Mouse (Mus musculus): ENCODE measurements around the gene Rnf20. TPM values are rescaled to one million over a fixed set of nuclear protein-coding genes. Genes with fewer than 3 reads are reported as not detected.

The Rnf20 gene
- 17.3 TPM for polyA plus RNA-seq (2012; fragmentation: generic; extraction: Trizol)
- long read RNA-seq, experiment 1, full-length matches to known transcripts: 5 of 25 reads
- long read RNA-seq, experiment 1, partial matches to known transcripts: 18 of 25 reads
- long read RNA-seq, experiment 1, other reads (novel, unspliced or antisense): 2 of 25 reads
- long read RNA-seq, experiment 2, full-length matches to known transcripts: 220 of 333 reads
- long read RNA-seq, experiment 2, partial matches to known transcripts: 92 of 333 reads
- long read RNA-seq, experiment 2, other reads (novel, unspliced or antisense): 21 of 333 reads

DNA sequence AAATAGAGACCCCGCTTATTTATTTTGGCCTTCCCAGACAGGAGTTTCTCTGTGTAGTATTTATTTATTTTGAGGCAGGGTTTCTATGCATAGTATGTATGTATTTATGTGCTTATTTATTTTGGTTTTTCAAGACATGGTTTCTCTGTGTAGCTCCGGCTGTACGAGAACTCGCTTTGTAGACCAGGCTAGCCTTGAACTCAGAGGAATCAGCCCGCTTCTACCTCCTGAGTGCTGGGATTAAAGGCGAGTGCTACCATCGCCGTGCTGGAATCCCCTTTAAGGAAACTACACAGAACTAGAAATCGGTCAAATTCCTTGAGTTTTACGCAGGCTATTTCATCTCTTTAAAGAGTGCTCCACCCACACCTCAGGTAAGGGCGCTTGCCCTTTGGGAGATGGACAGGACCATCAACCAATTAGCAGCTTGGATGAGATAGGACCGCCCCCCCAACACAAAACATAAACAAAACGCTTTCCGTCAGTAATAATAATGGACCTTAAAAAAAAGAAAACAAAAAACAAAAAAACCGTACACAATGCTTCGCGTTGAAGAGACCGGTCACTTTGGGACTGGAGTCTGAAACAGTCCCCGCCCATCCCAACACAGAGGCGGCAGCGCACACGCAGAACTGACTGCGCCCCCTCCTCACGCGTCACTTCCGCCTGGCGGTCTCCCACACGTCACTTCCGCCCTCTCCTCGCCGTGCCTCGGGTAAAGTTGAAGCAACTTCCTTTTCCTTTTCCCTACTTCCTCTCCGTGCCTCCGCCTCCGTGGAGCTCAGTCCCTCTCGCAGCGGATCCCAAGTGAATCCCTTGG is at the start of gene Rnf20:
TSS of gene Rnf20 (plus strand) at position 688 of the 820 bp plus-strand sequence.
- H3K36me3 ChIP-seq (ENCODE audit: control insufficient read depth, insufficient read depth): peaks cover 26% of the 10 kb centered on the region
- peaks cover 26% of the 10 kb centered on the region for H3K79me3 ChIP-seq (ENCODE audit: low read depth)
- peak within 1 kb of the TSS; percentile 90 for H3K4me3 ChIP-seq (ENCODE audit: insufficient read depth, poor library complexity, severe bottlenecking)
- no peaks in the 10 kb centered on the region for H3K27me3 ChIP-seq (ENCODE audit: control insufficient read depth, insufficient read depth, insufficient read length)
- peaks cover 36% of the 10 kb centered on the region for H3K79me2 ChIP-seq (ENCODE audit: control insufficient read depth, insufficient read depth)
- peak within 1 kb of the TSS; percentile 82 for H3ac ChIP-seq (ENCODE audit: control insufficient read depth, insufficient read length, low read depth)
- no peak for TF ChIP-seq MAX (IDR thresholded peaks at IDR 0.05)
- TF ChIP-seq USF1 (IDR thresholded peaks at IDR 0.05; ENCODE audit: low read depth): no peak
- TF ChIP-seq CTCF (IDR thresholded peaks at IDR 0.05; ENCODE audit: control insufficient read depth, insufficient read depth, insufficient read length): no peak
- no peak for TF ChIP-seq MYOG (IDR thresholded peaks at IDR 0.05; ENCODE audit: control insufficient read depth, extremely low read depth, insufficient read length)
- no peak for TF ChIP-seq MYOD1 (IDR thresholded peaks at IDR 0.05; ENCODE audit: control insufficient read depth, insufficient read length, low read depth)
- TF ChIP-seq CEBPB (IDR thresholded peaks at IDR 0.05; ENCODE audit: low read depth): no peak
- no peak for TF ChIP-seq FOSL1 (IDR thresholded peaks at IDR 0.05; ENCODE audit: insufficient read depth, low read length, poor library complexity, severe bottlenecking)

DNA sequence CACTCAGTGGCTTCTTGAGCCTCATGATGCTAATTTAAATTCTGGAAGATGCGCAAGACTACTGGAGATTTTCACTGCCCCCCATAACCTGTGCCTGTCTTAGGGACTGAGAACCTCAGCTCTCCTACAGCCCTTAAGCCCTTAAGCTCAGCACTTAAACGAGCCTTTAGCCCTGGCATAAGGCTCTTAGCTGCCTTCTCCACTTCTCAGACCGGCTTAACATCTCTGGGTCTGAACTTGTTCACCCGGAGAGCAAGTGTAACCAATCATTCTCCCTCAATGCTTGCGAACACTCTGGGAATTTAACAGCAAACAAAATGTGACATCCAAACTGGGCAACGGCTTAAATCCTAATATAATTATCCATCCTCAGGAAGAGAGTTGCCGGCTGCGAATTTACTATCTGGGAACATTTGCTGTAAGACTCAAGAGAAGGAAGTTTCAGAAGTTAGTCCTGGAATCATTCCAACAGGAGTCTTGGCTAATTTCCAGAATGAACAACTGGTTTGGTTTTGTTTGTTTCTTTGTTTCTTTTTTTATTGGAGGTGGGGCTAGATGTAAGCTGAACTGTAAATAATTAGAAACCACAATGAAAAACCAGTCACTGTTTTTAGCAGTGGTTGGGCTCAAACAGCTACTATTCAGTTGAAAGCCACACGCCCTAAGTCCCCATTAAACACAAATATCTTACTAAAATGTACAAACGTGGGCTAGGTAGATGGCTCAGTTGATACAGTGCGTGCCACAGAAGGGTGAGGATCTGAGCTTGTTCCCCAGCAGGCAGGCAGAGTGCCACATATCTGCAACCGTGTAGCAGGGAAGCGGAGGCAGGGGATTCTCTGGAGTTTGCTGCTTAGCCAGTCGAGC is 47.6 kb upstream of the Rnf20 start:
- H3K4me3 ChIP-seq (ENCODE audit: insufficient read depth, poor library complexity, severe bottlenecking): no peak overlapping the region
- no peaks in the 10 kb centered on the region for H3K79me2 ChIP-seq (ENCODE audit: control insufficient read depth, insufficient read depth)
- no peaks in the 10 kb centered on the region for H3K79me3 ChIP-seq (ENCODE audit: low read depth)
- H3K36me3 ChIP-seq (ENCODE audit: control insufficient read depth, insufficient read depth): no peaks in the 10 kb centered on the region
- no peak for TF ChIP-seq CEBPB (IDR thresholded peaks at IDR 0.05; ENCODE audit: low read depth)
- no peak for TF ChIP-seq CTCF (IDR thresholded peaks at IDR 0.05; ENCODE audit: control insufficient read depth, insufficient read depth, insufficient read length)
- no peak for TF ChIP-seq MYOG (IDR thresholded peaks at IDR 0.05; ENCODE audit: control insufficient read depth, extremely low read depth, insufficient read length)
- no peak for TF ChIP-seq FOSL1 (IDR thresholded peaks at IDR 0.05; ENCODE audit: insufficient read depth, low read length, poor library complexity, severe bottlenecking)
- no peak for TF ChIP-seq MAX (IDR thresholded peaks at IDR 0.05)
- TF ChIP-seq MYOD1 (IDR thresholded peaks at IDR 0.05; ENCODE audit: control insufficient read depth, insufficient read length, low read depth): no peak
- TF ChIP-seq USF1 (IDR thresholded peaks at IDR 0.05; ENCODE audit: low read depth): no peak
- H3K27me3 ChIP-seq (ENCODE audit: control insufficient read depth, insufficient read depth, insufficient read length): no peaks in the 10 kb centered on the region
- no peak overlapping the region for H3ac ChIP-seq (ENCODE audit: control insufficient read depth, insufficient read length, low read depth)

DNA sequence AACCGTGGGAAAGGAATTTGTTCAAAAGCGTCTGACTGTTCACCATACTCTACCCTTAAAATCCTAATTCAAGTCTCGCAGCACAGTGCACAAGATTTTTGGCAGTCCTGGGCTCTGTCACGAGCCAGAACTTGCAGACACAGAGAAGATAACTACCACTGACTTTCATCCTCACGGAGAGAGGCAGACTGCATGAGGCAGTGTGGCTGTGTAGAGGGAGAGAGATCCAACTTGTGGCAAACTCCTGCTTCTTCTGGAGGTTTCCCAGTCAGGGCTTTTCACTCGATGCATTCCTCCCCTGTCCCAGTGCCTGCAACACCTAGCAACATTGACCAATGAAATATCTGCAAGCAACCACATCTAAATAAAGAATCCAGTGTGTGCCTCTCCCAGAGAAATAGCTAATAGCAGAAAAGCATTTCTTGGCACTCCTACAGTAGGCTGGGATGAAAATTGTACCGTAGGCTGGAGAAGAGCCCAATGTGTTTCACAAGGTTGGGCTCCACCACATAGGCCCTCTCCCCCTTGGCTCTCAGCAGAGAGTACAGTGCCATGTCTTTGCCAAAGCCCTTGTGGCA is 46.2 kb upstream of the Rnf20 start:
- Histone ChIP-seq H3K79me2 (ENCODE audit: control insufficient read depth, insufficient read depth) (no peaks in the 10 kb centered on the region), H3K27me3 (ENCODE audit: control insufficient read depth, insufficient read depth, insufficient read length) (no peaks in the 10 kb centered on the region), H3ac (ENCODE audit: control insufficient read depth, insufficient read length, low read depth) (no peak overlapping the region), H3K4me3 (ENCODE audit: insufficient read depth, poor library complexity, severe bottlenecking) (no peak overlapping the region), H3K36me3 (ENCODE audit: control insufficient read depth, insufficient read depth) (no peaks in the 10 kb centered on the region), H3K79me3 (ENCODE audit: low read depth) (no peaks in the 10 kb centered on the region)
- TF ChIP-seq CTCF (IDR thresholded peaks at IDR 0.05; ENCODE audit: control insufficient read depth, insufficient read depth, insufficient read length) (no peak), FOSL1 (IDR thresholded peaks at IDR 0.05; ENCODE audit: insufficient read depth, low read length, poor library complexity, severe bottlenecking) (no peak), CEBPB (IDR thresholded peaks at IDR 0.05; ENCODE audit: low read depth) (no peak), MYOD1 (IDR thresholded peaks at IDR 0.05; ENCODE audit: control insufficient read depth, insufficient read length, low read depth) (no peak), USF1 (IDR thresholded peaks at IDR 0.05; ENCODE audit: low read depth) (no peak), MYOG (IDR thresholded peaks at IDR 0.05; ENCODE audit: control insufficient read depth, extremely low read depth, insufficient read length) (no peak), MAX (IDR thresholded peaks at IDR 0.05) (no peak)

DNA sequence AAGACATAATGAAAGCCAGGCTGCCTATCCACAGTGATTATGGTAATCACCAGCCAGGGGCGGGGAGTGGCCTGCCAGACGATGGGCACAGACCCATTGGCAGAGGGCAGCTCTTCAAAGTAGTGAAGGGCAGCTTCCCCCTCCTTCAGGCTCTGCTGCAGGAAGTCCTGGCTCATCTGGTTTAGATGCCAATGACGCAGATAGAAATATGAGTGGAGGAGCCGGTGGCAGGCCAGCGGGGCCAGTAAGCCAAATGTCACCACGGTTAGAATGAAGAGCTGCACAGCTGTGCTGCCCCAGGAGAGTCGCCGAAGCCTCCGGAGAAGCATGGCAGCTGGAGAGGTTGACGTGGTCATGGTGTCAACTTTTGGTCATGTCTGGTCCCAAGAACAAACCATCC is 45.0 kb upstream of the Rnf20 start:
- H3ac ChIP-seq (ENCODE audit: control insufficient read depth, insufficient read length, low read depth): no peak overlapping the region
- H3K79me3 ChIP-seq (ENCODE audit: low read depth): no peaks in the 10 kb centered on the region
- H3K27me3 ChIP-seq (ENCODE audit: control insufficient read depth, insufficient read depth, insufficient read length): no peaks in the 10 kb centered on the region
- H3K4me3 ChIP-seq (ENCODE audit: insufficient read depth, poor library complexity, severe bottlenecking): no peak overlapping the region
- H3K79me2 ChIP-seq (ENCODE audit: control insufficient read depth, insufficient read depth): no peaks in the 10 kb centered on the region
- no peak for TF ChIP-seq MAX (IDR thresholded peaks at IDR 0.05)
- TF ChIP-seq MYOD1 (IDR thresholded peaks at IDR 0.05; ENCODE audit: control insufficient read depth, insufficient read length, low read depth): no peak
- TF ChIP-seq FOSL1 (IDR thresholded peaks at IDR 0.05; ENCODE audit: insufficient read depth, low read length, poor library complexity, severe bottlenecking): no peak
- TF ChIP-seq CEBPB (IDR thresholded peaks at IDR 0.05; ENCODE audit: low read depth): no peak
- no peak for TF ChIP-seq MYOG (IDR thresholded peaks at IDR 0.05; ENCODE audit: control insufficient read depth, extremely low read depth, insufficient read length)
- TF ChIP-seq USF1 (IDR thresholded peaks at IDR 0.05; ENCODE audit: low read depth): no peak
- no peak for TF ChIP-seq CTCF (IDR thresholded peaks at IDR 0.05; ENCODE audit: control insufficient read depth, insufficient read depth, insufficient read length)
- H3K36me3 ChIP-seq (ENCODE audit: control insufficient read depth, insufficient read depth): no peaks in the 10 kb centered on the region

DNA sequence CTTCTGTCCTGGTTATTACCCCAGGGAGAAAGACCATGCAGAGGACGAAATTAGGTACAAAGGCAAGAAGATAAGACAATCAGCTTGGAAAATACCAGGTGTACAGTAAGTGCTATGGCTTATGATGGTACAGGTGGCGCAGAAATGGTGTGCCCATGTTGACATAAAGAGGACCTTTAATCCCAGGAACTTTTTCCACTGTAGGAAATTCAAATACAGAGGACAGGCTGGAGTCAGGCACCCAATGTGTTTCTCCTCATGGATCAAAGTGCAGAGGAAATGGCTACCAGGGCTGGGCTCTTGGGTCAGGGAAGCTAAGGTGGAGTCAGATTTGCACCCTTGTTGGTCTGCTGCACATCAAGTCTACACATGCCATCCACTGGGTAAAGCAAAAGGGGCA is 41.7 kb upstream of the Rnf20 start:
- H3ac ChIP-seq (ENCODE audit: control insufficient read depth, insufficient read length, low read depth): no peak overlapping the region
- no peaks in the 10 kb centered on the region for H3K79me2 ChIP-seq (ENCODE audit: control insufficient read depth, insufficient read depth)
- no peak overlapping the region for H3K4me3 ChIP-seq (ENCODE audit: insufficient read depth, poor library complexity, severe bottlenecking)
- no peaks in the 10 kb centered on the region for H3K27me3 ChIP-seq (ENCODE audit: control insufficient read depth, insufficient read depth, insufficient read length)
- no peak for TF ChIP-seq USF1 (IDR thresholded peaks at IDR 0.05; ENCODE audit: low read depth)
- no peak for TF ChIP-seq CEBPB (IDR thresholded peaks at IDR 0.05; ENCODE audit: low read depth)
- no peak for TF ChIP-seq FOSL1 (IDR thresholded peaks at IDR 0.05; ENCODE audit: insufficient read depth, low read length, poor library complexity, severe bottlenecking)
- TF ChIP-seq MYOD1 (IDR thresholded peaks at IDR 0.05; ENCODE audit: control insufficient read depth, insufficient read length, low read depth): no peak
- TF ChIP-seq CTCF (IDR thresholded peaks at IDR 0.05; ENCODE audit: control insufficient read depth, insufficient read depth, insufficient read length): no peak
- no peaks in the 10 kb centered on the region for H3K79me3 ChIP-seq (ENCODE audit: low read depth)
- H3K36me3 ChIP-seq (ENCODE audit: control insufficient read depth, insufficient read depth): no peaks in the 10 kb centered on the region

Data from C2C12 (cell line).